Mouse (Mus musculus) lung, adult 2 months (tissue): ENCODE measurements around the gene Ndufs4.

ENCODE experiments used
- CTCF ChIP-seq: fragments of 200-500 bp; IDR thresholded peaks from 2 replicates; pipeline ENCODE4 v1.5.1; 2011; ENCODE audit warnings: mild to moderate bottlenecking, low read length, control low read depth; ENCODE audit not compliant: insufficient read depth
- POLR2A ChIP-seq: fragments of 200-500 bp; IDR thresholded peaks from 2 replicates; pipeline ENCODE4 v1.6.1; 2011; ENCODE audit warnings: low read depth, mild to moderate bottlenecking, control low read depth, low read length, borderline replicate concordance; ENCODE audit errors: extremely low read depth

DNA sequence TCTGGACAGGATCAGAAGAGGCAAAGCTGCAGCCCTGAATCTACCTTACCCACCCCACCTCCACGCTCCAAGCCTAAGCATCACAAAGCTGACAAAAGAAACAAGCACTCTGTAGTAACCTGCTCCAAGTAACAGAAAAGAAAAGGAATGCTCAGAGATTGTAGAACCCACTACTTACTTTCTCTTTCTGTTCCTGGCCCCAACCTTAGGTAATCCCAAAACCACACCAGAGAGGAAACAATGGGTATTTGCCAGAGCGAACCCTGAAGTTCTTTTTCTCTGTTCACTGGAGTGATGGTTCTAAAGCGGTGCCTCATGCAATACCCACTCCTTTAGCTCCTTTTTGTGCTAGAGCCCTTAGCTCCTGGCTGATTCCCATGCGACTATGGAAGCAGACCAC lies 11.5 kb downstream of the Ndufs4 start:
- no peak for TF ChIP-seq POLR2A
- TF ChIP-seq CTCF, result no peak
